Mouse (Mus musculus): ENCODE results near the gene Zfp956.
A peak's percentile ranks its signal among the peaks of the same experiment; 100 is the strongest.
"Not testable (repeated sequence)": the region's sequence is repeated elsewhere in the genome, so short reads cannot be mapped to it uniquely, and the experiment has no call there.

Gene Zfp956

GRCm38 (mm10) chr6:47968166-47968565 is 15.0 kb downstream of the Zfp956 start:
- not testable (repeated sequence) for DNase-seq (ENCODE audit: low spot score)

GRCm38 (mm10) chr6:47974599-47974998 is 21.4 kb downstream of the Zfp956 start:
- DNase-seq (ENCODE audit: low spot score) = no peak

- peak; percentile 81 for DNase-seq (ENCODE audit: low spot score)
These were observed 25.7 kb downstream of the Zfp956 start for GRCm38 (mm10) chr6:47978897-47979368.

- no peak for DNase-seq (ENCODE audit: low spot score)
These were observed 30.7 kb downstream of the Zfp956 start for GRCm38 (mm10) chr6:47983936-47984335.

- no peak for DNase-seq (ENCODE audit: low spot score)
These were observed 42.5 kb downstream of the Zfp956 start for GRCm38 (mm10) chr6:47995661-47996060.

GRCm38 (mm10) chr6:48010727-48011126 is 57.5 kb downstream of the Zfp956 start:
- DNase-seq (ENCODE audit: low spot score) = no peak
